Mouse (Mus musculus) CH12.LX (cell line): ENCODE data around the gene Srp54a. TPM values are rescaled to one million over a fixed set of nuclear protein-coding genes. Genes with fewer than 3 reads are reported as not detected.

Experiments
- DNase-seq: peaks from one replicate; pipeline ENCODE4 v3.0.0-alpha.2; 2013; ENCODE audit errors: extremely low read depth
- H3K27ac ChIP-seq: 2 replicates; pipeline ENCODE4 v1.5.1; 2012; ENCODE audit warnings: low read depth, mild to moderate bottlenecking, control low read depth, moderate library complexity; ENCODE audit not compliant: insufficient read depth
- H3K27me3 ChIP-seq: replicated peaks from 2 replicates; pipeline ENCODE3; 2012; ENCODE audit warnings: inconsistent platforms
- H3K36me3 ChIP-seq, 2 experiments: replicated peaks in 1 of 2; 2 replicates each; pipeline versions ENCODE3 to v1.6.1; 2012; ENCODE audit warnings: inconsistent platforms in 1 of 2, low read length in 1 of 2, mild to moderate bottlenecking in 1 of 2, mixed read lengths in 1 of 2, moderate library complexity in 1 of 2; ENCODE audit not compliant: control insufficient read depth in 1 of 2, insufficient read depth in 1 of 2
- H3K4me1 ChIP-seq, 2 experiments: 2 replicates each; pipeline ENCODE4 v1.6.1; 2012; ENCODE audit warnings: inconsistent platforms in 1 of 2, moderate library complexity in 1 of 2; ENCODE audit not compliant: insufficient read depth in 2 of 2, control insufficient read depth in 1 of 2
- H3K4me2 ChIP-seq: 2 replicates; pipeline ENCODE4 v1.6.1; 2012; ENCODE audit warnings: low read depth, mild to moderate bottlenecking, control low read depth; ENCODE audit not compliant: poor library complexity, insufficient read depth, severe bottlenecking
- H3K4me3 ChIP-seq, 3 experiments: fragments of 150-350 bp in 1 of 3; sonication (generic) in 1 of 3; replicated peaks in 1 of 3; 2 replicates each; pipeline versions ENCODE3 to v1.5.1; 2011 to 2012; ENCODE audit warnings: low read depth in 2 of 3, low read length in 2 of 3, mild to moderate bottlenecking in 2 of 3, moderate library complexity in 2 of 3, control low read depth in 1 of 3, improper control_type of control experiment in 1 of 3, inconsistent platforms in 1 of 3, mixed read lengths in 1 of 3; ENCODE audit not compliant: poor library complexity in 1 of 3
- H3K79me2 ChIP-seq: replicated peaks from 2 replicates; pipeline ENCODE4 v1.6.1; 2012; ENCODE audit warnings: mild to moderate bottlenecking, moderate library complexity; ENCODE audit not compliant: control insufficient read depth, poor library complexity, insufficient read depth, severe bottlenecking; ENCODE audit errors: extremely low read depth
- H3K9ac ChIP-seq: 2 replicates; pipeline ENCODE4 v1.6.1; 2012; ENCODE audit warnings: low read depth, mild to moderate bottlenecking, control low read depth, moderate library complexity; ENCODE audit not compliant: insufficient read depth
- H3K9me3 ChIP-seq: replicated peaks from 2 replicates; pipeline ENCODE3; 2012; ENCODE audit warnings: low read length, inconsistent platforms, mixed read lengths
- BHLHE40 ChIP-seq: IDR thresholded peaks from 2 replicates; pipeline ENCODE4 v1.6.1; 2011; ENCODE audit warnings: mild to moderate bottlenecking, low read depth, low read length, improper control_type of control experiment
- CHD1 ChIP-seq: IDR thresholded peaks from 2 replicates; pipeline ENCODE4 v1.6.1; 2012; ENCODE audit warnings: low read depth, low read length, improper control_type of control experiment, inconsistent platforms
- CHD2 ChIP-seq: IDR thresholded peaks from 2 replicates; pipeline ENCODE4 v1.6.1; 2011; ENCODE audit warnings: low read length, improper control_type of control experiment
- E2F4 ChIP-seq: IDR thresholded peaks from 2 replicates; pipeline ENCODE4 v1.6.1; 2011; ENCODE audit warnings: low read depth, low read length, improper control_type of control experiment; ENCODE audit not compliant: insufficient replicate concordance
- ELF1 ChIP-seq: IDR thresholded peaks from 2 replicates; pipeline ENCODE4 v1.6.1; 2014; ENCODE audit warnings: low read depth, mild to moderate bottlenecking, inconsistent platforms, low read length, improper control_type of control experiment
- EP300 ChIP-seq: IDR thresholded peaks from 2 replicates; pipeline ENCODE4 v1.6.1; 2011; ENCODE audit warnings: low read length, improper control_type of control experiment
- GABPA ChIP-seq: IDR thresholded peaks from 2 replicates; pipeline ENCODE4 v1.6.1; 2012; ENCODE audit warnings: low read depth, low read length, improper control_type of control experiment, inconsistent platforms; ENCODE audit not compliant: insufficient replicate concordance
- HCFC1 ChIP-seq: IDR thresholded peaks from 2 replicates; pipeline ENCODE4 v1.6.1; 2012; ENCODE audit warnings: low read depth, mild to moderate bottlenecking, inconsistent platforms, low read length, improper control_type of control experiment
- IRF4 ChIP-seq: IDR thresholded peaks from 2 replicates; pipeline ENCODE4 v1.6.1; 2014; ENCODE audit warnings: low read depth, mild to moderate bottlenecking, inconsistent platforms, low read length, improper control_type of control experiment
- KAT2A ChIP-seq: IDR thresholded peaks from 2 replicates; pipeline ENCODE4 v1.6.1; 2012; ENCODE audit warnings: low read length, improper control_type of control experiment, inconsistent platforms; ENCODE audit not compliant: insufficient replicate concordance
- MXI1 ChIP-seq: IDR thresholded peaks from 2 replicates; pipeline ENCODE4 v1.6.1; 2011; ENCODE audit warnings: mild to moderate bottlenecking, low read depth, low read length, improper control_type of control experiment
- MYC ChIP-seq: IDR thresholded peaks from 2 replicates; pipeline ENCODE4 v1.6.1; 2011; ENCODE audit warnings: low read depth, mild to moderate bottlenecking, improper control_type of control experiment, low read length
- NELFE ChIP-seq: IDR thresholded peaks from 2 replicates; pipeline ENCODE4 v1.6.1; 2011; ENCODE audit warnings: low read depth, low read length, improper control_type of control experiment
- NRF1 ChIP-seq: IDR thresholded peaks from 2 replicates; pipeline ENCODE4 v1.6.1; 2014; ENCODE audit warnings: low read depth, mild to moderate bottlenecking, inconsistent platforms, low read length, improper control_type of control experiment, moderate library complexity
- PAX5 ChIP-seq: IDR thresholded peaks from 2 replicates; pipeline ENCODE4 v1.6.1; 2012; ENCODE audit warnings: low read length, inconsistent platforms, mixed read lengths
- POLR2A ChIP-seq: IDR thresholded peaks from 2 replicates; pipeline ENCODE4 v1.6.1; 2011; ENCODE audit warnings: low read depth, mild to moderate bottlenecking, improper control_type of control experiment, low read length
- RAD21 ChIP-seq: IDR thresholded peaks from 2 replicates; pipeline ENCODE4 v1.6.1; 2011; ENCODE audit warnings: low read depth, mild to moderate bottlenecking, low read length, improper control_type of control experiment, moderate library complexity
- RCOR1 ChIP-seq: conservative IDR thresholded peaks from 2 replicates; pipeline ENCODE4 v1.6.1; 2012; ENCODE audit warnings: low read depth, mild to moderate bottlenecking, inconsistent platforms, low read length, improper control_type of control experiment
- TBP ChIP-seq: conservative IDR thresholded peaks from 2 replicates; pipeline ENCODE4 v1.6.1; 2011; ENCODE audit warnings: low read depth, low read length, improper control_type of control experiment
- UBTF ChIP-seq: IDR thresholded peaks from 2 replicates; pipeline ENCODE4 v1.6.1; 2012; ENCODE audit warnings: low read depth, mild to moderate bottlenecking, inconsistent platforms, low read length, improper control_type of control experiment, moderate library complexity
- USF1 ChIP-seq: IDR thresholded peaks from 2 replicates; pipeline ENCODE4 v1.6.1; 2014; ENCODE audit warnings: low read depth, mild to moderate bottlenecking, inconsistent platforms, low read length, improper control_type of control experiment
- USF2 ChIP-seq: conservative IDR thresholded peaks from 2 replicates; pipeline ENCODE4 v1.6.1; 2011; ENCODE audit warnings: low read depth, low read length, improper control_type of control experiment
- ZMIZ1 ChIP-seq: IDR thresholded peaks from 2 replicates; pipeline ENCODE4 v1.6.1; 2012; ENCODE audit warnings: low read depth, mild to moderate bottlenecking, inconsistent platforms, low read length, improper control_type of control experiment
- ZNF384 ChIP-seq: IDR thresholded peaks from 2 replicates; pipeline ENCODE4 v1.6.1; 2012; ENCODE audit warnings: low read depth, low read length, improper control_type of control experiment, inconsistent platforms
- dilution Hi-C: fragments of 300-500 bp; cut with MboI; formaldehyde crosslinking; loops from 2 replicates; pipeline ENCODE4 v1.14.3; 2020; ENCODE audit warnings: low sequenced_read_pairs; ENCODE audit not compliant: extremely low pct_unique_long_range_greater_than_20kb, extremely low pct_ligation_motif_present
- in situ Hi-C: fragments of 300-500 bp; cut with MboI; formaldehyde crosslinking; loops from 3 replicates; pipeline ENCODE4 v1.14.3; 2019; ENCODE audit warnings: low sequenced_read_pairs, low pct_ligation_motif_present, low pct_unique_long_range_greater_than_20kb, mixed read lengths
- polyA plus RNA-seq: library from polyadenylated mRNA; unstranded; fragments of >175 nt; gene quantifications from 2 replicates; pipeline ENCODE4 v1.2.1, GENCODE M21; 2012; ENCODE audit warnings: low read depth; ENCODE audit not compliant: insufficient read length
- total RNA-seq, 2 experiments: library from RNA; depleted of rRNA; stranded (reverse); fragments of 300-350 nt in 1 of 2; fragments of >200 nt in 1 of 2; gene quantifications; 2 replicates each; pipeline ENCODE4 v1.2.3; 2012 to 2014

Srp54a gene
- total and polyA plus RNA-seq, 3 experiments, result 70.7 to 126 (median 101) TPM

DNA sequence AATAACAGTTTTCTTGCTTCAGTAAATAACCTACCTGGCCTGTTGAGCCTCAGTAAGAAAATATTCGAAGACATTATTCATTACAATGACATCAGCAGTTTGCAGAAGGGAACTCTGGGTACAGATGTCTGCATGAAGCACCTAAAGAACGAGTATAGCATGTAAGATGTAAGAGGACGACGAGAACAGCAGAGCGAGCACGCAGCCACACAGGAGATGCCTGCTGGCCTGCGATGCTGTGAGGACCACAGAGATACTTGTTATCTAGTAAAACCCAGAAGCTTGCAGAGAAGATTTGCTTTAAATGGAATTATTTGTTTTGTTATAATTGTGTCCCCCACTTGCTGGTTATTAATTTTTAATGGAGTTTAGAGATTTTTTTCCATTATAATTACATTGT, 26.8 kb upstream of the Srp54a start:
- no peak overlapping the region for H3K9ac ChIP-seq
- DNase-seq, result no peak
- H3K36me3 ChIP-seq, result peaks cover 0 to 37% of the 10 kb centered on the region in 2 experiments
- H3K79me2 ChIP-seq, result no peaks in the 10 kb centered on the region
- in situ Hi-C loops (no loop called here), dilution Hi-C loops (no loop called here)
- no peak overlapping the region for H3K4me3 ChIP-seq
- no peaks in the 10 kb centered on the region for H3K27me3 ChIP-seq
- H3K4me1 ChIP-seq, result peaks cover 7 to 27% of the 10 kb centered on the region in 2 experiments
- H3K27ac ChIP-seq, result no peak overlapping the region
- H3K4me2 ChIP-seq, result no peak overlapping the region
- H3K9me3 ChIP-seq, result no peaks in the 10 kb centered on the region
- TF ChIP-seq UBTF (no peak), MXI1 (no peak), ZMIZ1 (no peak), USF2 (no peak), KAT2A (no peak), HCFC1 (no peak), ELF1 (no peak), POLR2A (no peak), PAX5 (no peak), E2F4 (no peak), MYC (no peak), BHLHE40 (no peak)

DNA sequence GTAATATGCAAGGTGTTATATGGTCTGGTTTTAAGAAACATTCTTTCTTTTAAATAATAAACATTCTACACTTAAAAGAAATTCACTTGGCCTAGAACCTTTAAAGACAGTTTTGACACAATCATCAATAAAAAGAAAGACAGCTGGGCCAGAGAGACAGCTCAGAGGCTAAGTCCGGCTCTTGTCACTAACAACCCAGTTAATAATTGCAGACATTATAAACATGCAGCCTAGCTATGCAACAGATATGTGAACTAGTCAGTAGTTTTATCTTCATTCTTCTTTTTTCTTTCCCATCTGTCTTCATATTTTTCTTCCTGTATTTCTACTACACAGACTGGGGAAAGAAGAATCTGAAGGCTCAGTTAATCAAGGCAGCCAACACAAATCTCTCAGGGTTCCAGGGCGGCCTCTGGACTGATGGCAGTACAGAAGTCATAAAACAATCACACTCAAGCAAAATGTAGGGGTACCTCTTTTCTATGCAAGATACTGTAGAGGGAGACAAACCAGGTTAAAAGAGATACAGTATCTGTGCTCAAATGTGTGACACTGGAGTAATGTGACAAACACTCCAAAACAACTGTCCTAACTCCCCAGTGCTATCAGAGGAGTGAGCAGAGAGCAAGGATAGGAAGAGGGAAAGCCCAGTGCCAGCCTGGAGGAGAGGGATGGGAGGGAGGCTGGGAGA, 25.4 kb upstream of the Srp54a start:
- Histone ChIP-seq H3K36me3 (peaks cover 4 to 42% of the 10 kb centered on the region in 2 experiments), H3K9ac (no peak overlapping the region), H3K4me1 (peaks cover 4 to 19% of the 10 kb centered on the region in 2 experiments), H3K27ac (no peak overlapping the region), H3K79me2 (no peaks in the 10 kb centered on the region), H3K9me3 (no peaks in the 10 kb centered on the region), H3K4me3 (no peak overlapping the region), H3K27me3 (no peaks in the 10 kb centered on the region), H3K4me2 (no peak overlapping the region)
- no peak for DNase-seq
- in situ Hi-C loops, result no loop called here
- TF ChIP-seq ZNF384, result no peak
- TF ChIP-seq RCOR1, result no peak
- TF ChIP-seq UBTF, result no peak
- TF ChIP-seq BHLHE40, result no peak
- no peak for TF ChIP-seq CHD2
- TF ChIP-seq ZMIZ1, result no peak
- TF ChIP-seq EP300, result no peak
- no peak for TF ChIP-seq NRF1
- TF ChIP-seq IRF4, result no peak
- no peak for TF ChIP-seq MXI1
- no peak for TF ChIP-seq PAX5
- TF ChIP-seq KAT2A, result no peak
- TF ChIP-seq CHD1, result no peak
- TF ChIP-seq RAD21, result no peak
- no peak for TF ChIP-seq ELF1
- TF ChIP-seq USF1, result no peak
- TF ChIP-seq GABPA, result no peak
- TF ChIP-seq TBP, result no peak
- no peak for TF ChIP-seq NELFE
- dilution Hi-C loops, result no loop called here
